Mouse (Mus musculus) spleen, adult 2 months (tissue): Measurements from ENCODE around the gene 1700010I14Rik.

Experiments used
- CTCF ChIP-seq: fragments of 200-500 bp; IDR thresholded peaks from 2 replicates; pipeline ENCODE4 v1.5.1; 2011; ENCODE audit warnings: mild to moderate bottlenecking, inconsistent platforms; ENCODE audit not compliant: insufficient read depth, insufficient read length, insufficient replicate concordance; ENCODE audit errors: extremely low read depth
- POLR2A ChIP-seq: fragments of 200-500 bp; IDR thresholded peaks from 2 replicates; pipeline ENCODE4 v1.6.1; 2011; ENCODE audit warnings: low read depth, low read length, inconsistent platforms

DNA sequence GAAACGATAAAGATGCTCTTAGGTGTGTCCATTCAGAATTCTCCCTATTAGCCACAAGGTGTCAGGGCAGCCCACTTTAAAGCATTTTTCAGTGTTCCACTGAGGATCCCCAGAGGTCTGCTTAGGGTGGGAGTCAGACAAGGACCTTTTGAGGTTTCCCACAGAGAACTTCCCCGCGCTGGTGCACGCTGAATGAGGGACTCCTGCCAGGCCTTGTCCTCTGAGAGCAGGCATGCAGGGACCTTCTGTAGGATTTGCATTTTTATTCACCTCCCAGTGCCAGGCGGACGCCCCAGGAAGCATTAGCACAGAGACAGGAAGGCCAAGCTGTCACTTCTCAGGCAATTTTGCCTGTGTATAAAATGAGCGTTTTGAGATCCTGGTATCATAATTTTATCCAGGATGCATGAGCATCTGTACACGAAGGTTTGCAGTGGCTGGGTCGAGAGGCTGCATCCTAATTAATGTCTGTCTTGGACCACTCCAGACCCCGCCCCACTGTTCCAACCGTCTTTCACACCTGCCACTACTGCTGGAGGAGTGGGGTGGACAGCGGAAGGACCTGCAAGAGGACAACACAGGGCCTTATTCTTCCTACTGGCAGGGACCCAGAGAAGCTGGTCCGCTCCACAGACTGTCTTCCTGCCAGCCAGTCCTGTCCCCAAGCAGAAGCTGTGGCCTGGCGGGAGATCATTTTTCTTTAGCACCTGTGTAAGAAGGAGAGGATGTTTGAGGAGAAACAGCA, 35.2 kb downstream of the 1700010I14Rik start:
- no peak for TF ChIP-seq POLR2A
- no peak for TF ChIP-seq CTCF
